8 mouse cellular contexts compared by ENCODE assay signal in genomic region chrX:105864367-105864766, GRCm38 (mm10).
DNase-seq lines count a peak whose midpoint lies in the region; ATAC-seq and TF ChIP-seq lines count a peak whose summit lies in the region.

No protein-coding gene starts in this region.

- DNase-seq in adrenal gland, postnatal 10 days, result peak; percentile 4
- DNase-seq in adrenal gland, adult 8-10 months, result no peak
- DNase-seq in kidney, adult 9 months, result peak; percentile 17
- DNase-seq in kidney, adult 8-10 months, result no peak
- peak; percentile 2 for DNase-seq in c-Kit-positive CD71-negative TER-119-negative erythroid progenitor cells, embryonic 14.5 days (ENCODE audit: low read depth)
- no peak for DNase-seq in lung, adult 2 months
- no peak for DNase-seq in Muller cell, postnatal 12 days (ENCODE audit: inconsistent ontology term)

- TF ChIP-seq CTCF in lung, adult 2 months (IDR thresholded peaks at IDR 0.05; ENCODE audit: insufficient read depth, low read length), result peak; percentile 44

- TF ChIP-seq POLR2A in lung, adult 2 months (IDR thresholded peaks at IDR 0.05; ENCODE audit: borderline replicate concordance, extremely low read depth, low read depth, low read length), result no peak

- ATAC-seq in monocyte, adult 5-6 weeks (replicated peaks; ENCODE audit: insufficient number of reproducible peaks, low FRiP score, low TSS enrichment, poor library complexity, severe bottlenecking), result no peak

- no peak overlapping the region for H3K4me3 ChIP-seq in lung, adult 2 months (replicated peaks; ENCODE audit: extremely low read depth, low read depth, low read length)

- H3K4me1 ChIP-seq in lung, adult 2 months (ENCODE audit: control insufficient read depth, insufficient read depth, low read length), result no peaks in the 10 kb centered on the region

- WGBS in lung, adult 2 months, result 80% methylated on average over 5 of the region's 5 CpGs

Comparison
In these comparisons a context has a peak if more than half of its experiments do, and no peak if none do; other contexts are left out.
1. DNase-seq: peak in adrenal gland, postnatal 10 days (single experiment), kidney, adult 9 months (single experiment) and c-Kit-positive CD71-negative TER-119-negative erythroid progenitor cells, embryonic 14.5 days (single experiment); none in adrenal gland, adult 8-10 months (single experiment), kidney, adult 8-10 months (0 of 2), lung, adult 2 months (single experiment) and Muller cell, postnatal 12 days (single experiment).